ENCODE assay signal across 8 mouse cellular contexts in the genomic region with DNA sequence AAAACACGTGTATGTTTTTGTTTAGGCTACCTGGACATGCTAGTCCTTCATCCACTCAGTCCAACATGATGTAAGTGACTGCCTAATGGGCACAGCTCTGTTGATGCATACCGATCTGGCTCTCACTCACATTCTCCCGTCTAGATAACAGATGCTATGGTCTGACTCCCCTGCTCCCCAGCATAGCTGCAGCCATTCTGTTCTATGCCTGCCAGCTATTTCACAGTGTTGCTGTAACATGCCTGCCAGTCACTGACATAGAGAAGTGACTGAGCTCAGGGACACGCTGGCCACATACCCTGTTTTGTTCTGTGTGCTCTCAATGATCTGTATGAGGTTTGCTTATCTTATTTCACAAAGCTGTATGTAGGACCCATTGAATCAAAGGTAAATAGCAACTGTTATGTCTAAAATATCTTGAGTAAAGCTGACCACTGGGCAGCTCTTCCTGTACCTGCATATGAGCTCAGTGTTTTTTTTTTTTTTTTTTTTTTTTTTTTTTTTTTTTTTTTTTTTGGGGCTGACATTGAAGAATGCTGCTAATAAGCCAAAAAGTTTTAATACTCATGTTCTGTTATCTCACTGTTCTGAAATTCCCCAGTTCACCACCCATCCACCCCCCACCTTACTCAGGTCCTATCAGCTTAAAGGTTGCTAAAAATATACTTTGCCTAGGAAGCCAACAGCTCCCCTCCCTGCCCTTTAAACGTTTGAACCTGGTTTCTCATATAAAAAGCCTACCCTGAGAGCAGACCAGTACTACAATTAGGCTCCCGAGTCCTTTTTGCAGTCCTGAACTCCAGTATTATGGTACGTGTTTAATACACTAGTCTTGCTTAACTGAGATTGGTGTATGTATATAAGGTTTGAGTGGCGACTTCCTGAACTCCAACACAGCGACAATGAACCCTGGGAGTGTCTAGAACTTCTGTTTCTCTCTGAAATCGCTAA. TPM values are rescaled to one million over a fixed set of nuclear protein-coding genes. Genes with fewer than 3 reads are reported as not detected.
DNase-seq lines count a peak whose midpoint lies in the region; ATAC-seq lines count a peak whose summit lies in the region.

No protein-coding gene starts in this region.

- H3K4me3 ChIP-seq in kidney, embryonic 16.5 days (ENCODE audit: low read length) = peak overlapping the region; percentile 70
- H3K4me3 ChIP-seq in heart, embryonic 11.5 days (ENCODE audit: low read depth, low read length) = peak overlapping the region; percentile 63
- peak overlapping the region; percentile 48 for H3K4me3 ChIP-seq in neural tube, embryonic 11.5 days (ENCODE audit: low read depth, low read length)

- peaks cover 10% of the 10 kb centered on the region; the same call in 1 of the 2 replicates for H3K36me3 ChIP-seq in kidney, embryonic 16.5 days (ENCODE audit: insufficient read depth, low read length)
- H3K36me3 ChIP-seq in heart, embryonic 11.5 days (ENCODE audit: control insufficient read depth, insufficient read depth, low read length) = no peaks in the 10 kb centered on the region
- H3K36me3 ChIP-seq in neural tube, embryonic 11.5 days (ENCODE audit: control insufficient read depth, insufficient read depth, low read length) = no peaks in the 10 kb centered on the region

- H3K9me3 ChIP-seq in kidney, embryonic 16.5 days (ENCODE audit: low read length) = no peaks in the 10 kb centered on the region
- no peaks in the 10 kb centered on the region for H3K9me3 ChIP-seq in heart, embryonic 11.5 days (replicated peaks; ENCODE audit: control insufficient read depth, low read length)
- H3K9me3 ChIP-seq in neural tube, embryonic 11.5 days (ENCODE audit: control insufficient read depth, low read length) = no peaks in the 10 kb centered on the region

- H3K27me3 ChIP-seq in kidney, embryonic 16.5 days (ENCODE audit: insufficient read depth, low read length) = no peaks in the 10 kb centered on the region
- no peaks in the 10 kb centered on the region for H3K27me3 ChIP-seq in heart, embryonic 11.5 days (ENCODE audit: control insufficient read depth, insufficient read depth, low read length)
- no peaks in the 10 kb centered on the region for H3K27me3 ChIP-seq in neural tube, embryonic 11.5 days (ENCODE audit: control insufficient read depth, insufficient read depth, low read length)

- no peak for DNase-seq in kidney, postnatal 10 days
- DNase-seq in adrenal gland, postnatal 36 days = peak; percentile 7 to 12
- DNase-seq in liver = peak; percentile 28
- DNase-seq in neural tube, embryonic 11.5 days (ENCODE audit: low spot score) = no peak
- no peak for DNase-seq in left cerebral cortex, adult 8-10 months (ENCODE audit: low spot score in 2 of 2)
- no peak for DNase-seq in testis, postnatal 10 days (ENCODE audit: low spot score)

- WGBS in kidney, embryonic 16.5 days = 28% methylated on average over 10 of the region's 10 CpGs
- 16% methylated on average over 10 of the region's 10 CpGs for WGBS in heart, embryonic 11.5 days (ENCODE audit: insufficient replicate concordance)
- 32% methylated on average over 10 of the region's 10 CpGs for WGBS in neural tube, embryonic 11.5 days

- H3K9ac ChIP-seq in kidney, embryonic 16.5 days (replicated peaks; ENCODE audit: low read length) = peak overlapping the region; percentile 76
- H3K9ac ChIP-seq in heart, embryonic 11.5 days (ENCODE audit: low read depth, low read length) = peak overlapping the region; percentile 81
- H3K9ac ChIP-seq in neural tube, embryonic 11.5 days (ENCODE audit: low read length) = peak overlapping the region; percentile 29; the same call in 1 of the 2 replicates

- H3K27ac ChIP-seq in kidney, embryonic 16.5 days (ENCODE audit: low read length) = peak overlapping the region; percentile 83
- peak overlapping the region; percentile 85 for H3K27ac ChIP-seq in heart, embryonic 11.5 days (ENCODE audit: low read depth, low read length)
- H3K27ac ChIP-seq in neural tube, embryonic 11.5 days (ENCODE audit: low read depth, low read length) = no peak overlapping the region

- ATAC-seq in kidney, embryonic 16.5 days (ENCODE audit: low FRiP score, low TSS enrichment) = peak; percentile 18
- peak; percentile 17; the same call in 1 of the 2 replicates for ATAC-seq in heart, embryonic 11.5 days (replicated peaks; ENCODE audit: insufficient number of reproducible peaks, low FRiP score, low TSS enrichment)
- ATAC-seq in neural tube, embryonic 11.5 days (ENCODE audit: insufficient read depth, low FRiP score, low TSS enrichment) = no peak

- peaks cover 6% of the 10 kb centered on the region; the same call in 1 of the 2 replicates for H3K4me1 ChIP-seq in kidney, embryonic 16.5 days (ENCODE audit: insufficient read depth, low read length)
- H3K4me1 ChIP-seq in heart, embryonic 11.5 days (ENCODE audit: control insufficient read depth, insufficient read depth, low read length) = no peaks in the 10 kb centered on the region
- H3K4me1 ChIP-seq in neural tube, embryonic 11.5 days (ENCODE audit: control insufficient read depth, insufficient read depth, low read length) = 0 out of 2 replicates have a peak, but pooled peaks cover 2% of the 10 kb centered on the region

- peak overlapping the region; percentile 58 for H3K4me2 ChIP-seq in kidney, embryonic 16.5 days (replicated peaks; ENCODE audit: low read depth, low read length)
- peak overlapping the region; percentile 85 for H3K4me2 ChIP-seq in heart, embryonic 11.5 days
- peak overlapping the region; percentile 67 for H3K4me2 ChIP-seq in neural tube, embryonic 11.5 days (ENCODE audit: low read depth)

RNA-seq across cellular contexts. Expression of a gene that starts 2.2 kb away (rescaled TPM):
- 3.9 and 4.7 TPM in 2 replicates for polyA plus RNA-seq in kidney, embryonic 16.5 days (2015; fragmentation: Nextera tagmentation; extraction: Ambion mirVana)
- total RNA-seq in adrenal gland, postnatal 36 days (2021) = 1 to 10 TPM; 4.6 to 5.4 TPM
- polyA plus RNA-seq in heart, embryonic 11.5 days (2014; fragmentation: Nextera tagmentation; extraction: Ambion mirVana) = 3.1 and 3.7 TPM in 2 replicates
- 2.1 and 2.4 TPM in 2 replicates for polyA plus RNA-seq in neural tube, embryonic 11.5 days (2014; fragmentation: Nextera tagmentation; extraction: Ambion mirVana)
- total RNA-seq in left cerebral cortex, adult 8-10 months (2022) = 1 to 10 TPM; 1.7 to 2.3 (median 2.1) TPM

RNA-seq across cellular contexts. Expression of a gene that starts 21.2 kb away (rescaled TPM):
- polyA plus RNA-seq in kidney, embryonic 16.5 days (2015; fragmentation: Nextera tagmentation; extraction: Ambion mirVana) = 9.1 and 9.6 TPM in 2 replicates
- total RNA-seq in adrenal gland, postnatal 36 days (2021) = 1 to 10 TPM; 3.1 to 4.1 TPM
- polyA plus RNA-seq in heart, embryonic 11.5 days (2014; fragmentation: Nextera tagmentation; extraction: Ambion mirVana) = 5.5 and 6.5 TPM in 2 replicates
- polyA plus RNA-seq in neural tube, embryonic 11.5 days (2014; fragmentation: Nextera tagmentation; extraction: Ambion mirVana) = 11.2 and 12.6 TPM in 2 replicates
- 1 to 10 TPM; 4.6 to 5.7 (median 5.3) TPM for total RNA-seq in left cerebral cortex, adult 8-10 months (2022)

RNA-seq across cellular contexts. Expression of a gene that starts 52.6 kb away (rescaled TPM):
- polyA plus RNA-seq in kidney, embryonic 16.5 days (2015; fragmentation: Nextera tagmentation; extraction: Ambion mirVana) = 1.8 and 2.5 TPM in 2 replicates
- 1 to 10 TPM; 7.1 to 7.7 TPM for total RNA-seq in adrenal gland, postnatal 36 days (2021)
- polyA plus RNA-seq in heart, embryonic 11.5 days (2014; fragmentation: Nextera tagmentation; extraction: Ambion mirVana) = 1.5 and 2.1 TPM in 2 replicates
- polyA plus RNA-seq in neural tube, embryonic 11.5 days (2014; fragmentation: Nextera tagmentation; extraction: Ambion mirVana) = 2.1 and 2.3 TPM in 2 replicates
- 10 to 100 TPM in 1 of 4 experiments, 1 to 10 TPM in 3; 9.3 to 11.0 (median 9.5) TPM for total RNA-seq in left cerebral cortex, adult 8-10 months (2022)

Comparison
In these comparisons a context has a peak if more than half of its experiments do, and no peak if none do; other contexts are left out.
1. H3K9ac ChIP-seq: peak in every context shown above with its lines; median percentile 81 in heart, embryonic 11.5 days; 76 in kidney, embryonic 16.5 days; 29 in neural tube, embryonic 11.5 days.
2. DNase-seq: peak in adrenal gland, postnatal 36 days (2 of 2) and liver (single experiment); none in kidney, postnatal 10 days (single experiment), neural tube, embryonic 11.5 days (single experiment), left cerebral cortex, adult 8-10 months (0 of 2) and testis, postnatal 10 days (single experiment).
3. Peak in every context shown above with its lines, with median percentiles within 50 percentile points of each other: H3K4me2 ChIP-seq and H3K4me3 ChIP-seq.